Mouse (Mus musculus) embryonic facial prominence, embryonic 10.5 days (tissue): Measurements from ENCODE around the gene Lgals3. TPM values are rescaled to one million over a fixed set of nuclear protein-coding genes. Genes with fewer than 3 reads are reported as not detected.
A peak's percentile ranks its signal among the peaks of the same experiment; 100 is the strongest.
"Not testable (repeated sequence)": the region's sequence is repeated elsewhere in the genome, so short reads cannot be mapped to it uniquely, and the experiment has no call there.

Experiments
- DNase-seq: peaks from one replicate; pipeline ENCODE4 v3.0.0-alpha.2; 2017; ENCODE audit warnings: low spot score
- H3K27ac ChIP-seq: fragments of 300-500 bp; sonication (generic); replicated peaks from 2 replicates; pipeline ENCODE4 v1.5.1; 2016; ENCODE audit warnings: mild to moderate bottlenecking
- H3K27me3 ChIP-seq: fragments of 300-500 bp; sonication (generic); replicated peaks from 2 replicates; pipeline ENCODE4 v1.6.1; 2016; ENCODE audit warnings: low read depth, mild to moderate bottlenecking; ENCODE audit not compliant: poor library complexity, severe bottlenecking
- H3K36me3 ChIP-seq: fragments of 300-500 bp; sonication (generic); replicated peaks from 2 replicates; pipeline ENCODE4 v1.6.1; 2016; ENCODE audit warnings: mild to moderate bottlenecking, moderate library complexity
- H3K4me1 ChIP-seq: fragments of 300-500 bp; sonication (generic); 2 replicates; pipeline ENCODE4 v1.6.1; 2016
- H3K4me3 ChIP-seq: fragments of 300-500 bp; sonication (generic); 2 replicates; pipeline ENCODE4 v1.5.1; 2016; ENCODE audit warnings: mild to moderate bottlenecking, moderate library complexity
- H3K9me3 ChIP-seq: fragments of 300-500 bp; sonication (generic); 2 replicates; pipeline ENCODE4 v1.6.1; 2016; ENCODE audit warnings: mild to moderate bottlenecking
- WGBS: fragments of 180-500 bp; shearing (Covaris S2); methylation state at CpG from one replicate; pipeline ENCODE4 v1.1.7; 2016; 5-methylcytosine and 5-hydroxymethylcytosine counted together
- polyA plus RNA-seq: library from polyadenylated mRNA; unstranded; fragments of >200 nt; fragmentation: Nextera tagmentation; extraction: Ambion mirVana; gene quantifications from 2 replicates; pipeline ENCODE4 v1.2.1, GENCODE M21; 2016

The Lgals3 gene
- 0.51 and 1.1 TPM in 2 replicates for polyA plus RNA-seq

GRCm38 (mm10) chr14:47367461-47367860 is at the start of gene Lgals3:
Gene Lgals3, plus strand, starts transcription at chr14:47367751.
- Histone ChIP-seq H3K27me3 (peaks cover 15% of the 10 kb centered on the region), H3K4me1 (peaks cover 15% of the 10 kb centered on the region), H3K4me3 (no peak within 1 kb of the TSS), H3K9me3 (no peaks in the 10 kb centered on the region), H3K36me3 (no peaks in the 10 kb centered on the region), H3K27ac (no peak within 1 kb of the TSS)
- 44% methylated on average over 9 of the region's 9 CpGs for WGBS
- peak; percentile 69 for DNase-seq

- no peak overlapping the region for H3K4me3 ChIP-seq
- no peaks in the 10 kb centered on the region for H3K9me3 ChIP-seq
- peaks cover 82% of the 10 kb centered on the region for H3K36me3 ChIP-seq
- no peaks in the 10 kb centered on the region for H3K27me3 ChIP-seq
- no peaks in the 10 kb centered on the region for H3K4me1 ChIP-seq
- no peak overlapping the region for H3K27ac ChIP-seq
- DNase-seq: no peak
- 94% methylated on average over 5 of the region's 5 CpGs for WGBS
These were observed 48.2 kb upstream of the Lgals3 start for GRCm38 (mm10) chr14:47319362-47319761.

- H3K36me3 ChIP-seq: peaks cover 76% of the 10 kb centered on the region
- 95% methylated on average over 6 of the region's 8 CpGs for WGBS
These were observed 46.0 kb upstream of the Lgals3 start for GRCm38 (mm10) chr14:47321581-47321980.

GRCm38 (mm10) chr14:47325965-47326761 is 41.4 kb upstream of the Lgals3 start:
- peaks cover 5% of the 10 kb centered on the region for H3K4me1 ChIP-seq
- no peak overlapping the region for H3K4me3 ChIP-seq
- no peaks in the 10 kb centered on the region for H3K27me3 ChIP-seq
- 86% methylated on average over 9 of the region's 9 CpGs for WGBS
- no peak for DNase-seq
- no peak overlapping the region for H3K27ac ChIP-seq
- no peaks in the 10 kb centered on the region for H3K9me3 ChIP-seq
- peaks cover 36% of the 10 kb centered on the region for H3K36me3 ChIP-seq

More at GRCm38 (mm10) chr14:47321581-47321980, 46.0 kb upstream of the Lgals3 start:
- not testable (repeated sequence) for H3K4me1 ChIP-seq, H3K9me3 ChIP-seq, H3K27ac ChIP-seq, H3K27me3 ChIP-seq, DNase-seq, H3K4me3 ChIP-seq

- no peak for DNase-seq
- WGBS: 97% methylated on average over 5 of the region's 5 CpGs
- H3K9me3 ChIP-seq: no peaks in the 10 kb centered on the region
- H3K4me1 ChIP-seq: peaks cover 13% of the 10 kb centered on the region
- peaks cover 31% of the 10 kb centered on the region for H3K36me3 ChIP-seq
- H3K27ac ChIP-seq: no peak overlapping the region
- no peaks in the 10 kb centered on the region for H3K27me3 ChIP-seq
- H3K4me3 ChIP-seq: no peak overlapping the region
These were observed 40.2 kb upstream of the Lgals3 start for GRCm38 (mm10) chr14:47327347-47327746.

GRCm38 (mm10) chr14:47331920-47332319 is 35.6 kb upstream of the Lgals3 start:
- WGBS: 44% methylated on average over 5 of the region's 5 CpGs
- Histone ChIP-seq H3K4me3 (no peak overlapping the region), H3K36me3 (no peaks in the 10 kb centered on the region), H3K9me3 (no peaks in the 10 kb centered on the region), H3K27me3 (no peaks in the 10 kb centered on the region), H3K27ac (peak overlapping the region; percentile 63; the same call in 1 of the 2 replicates), H3K4me1 (peaks cover 13% of the 10 kb centered on the region)
- peak; percentile 60 for DNase-seq

GRCm38 (mm10) chr14:47334819-47335218 is 32.7 kb upstream of the Lgals3 start:
- WGBS: 81% methylated on average over 4 of the region's 4 CpGs

GRCm38 (mm10) chr14:47335300-47335699 is 32.3 kb upstream of the Lgals3 start:
- H3K4me1 ChIP-seq: peaks cover 9% of the 10 kb centered on the region
- DNase-seq: no peak
- no peak overlapping the region for H3K4me3 ChIP-seq
- no peak overlapping the region for H3K27ac ChIP-seq
- H3K9me3 ChIP-seq: no peaks in the 10 kb centered on the region
- H3K36me3 ChIP-seq: no peaks in the 10 kb centered on the region
- WGBS: 69% methylated on average over 3 of the region's 3 CpGs
- no peaks in the 10 kb centered on the region for H3K27me3 ChIP-seq

More at GRCm38 (mm10) chr14:47334819-47335218, 32.7 kb upstream of the Lgals3 start:
- Histone ChIP-seq H3K4me3 (no peak overlapping the region), H3K27ac (no peak overlapping the region), H3K36me3 (no peaks in the 10 kb centered on the region), H3K9me3 (no peaks in the 10 kb centered on the region), H3K4me1 (peaks cover 9% of the 10 kb centered on the region), H3K27me3 (no peaks in the 10 kb centered on the region)
- DNase-seq: peak; percentile 43

- Histone ChIP-seq H3K4me3 (no peak overlapping the region), H3K27ac (no peak overlapping the region)
- WGBS: 86% methylated on average over 10 of the region's 10 CpGs
These were observed 27.2 kb upstream of the Lgals3 start for GRCm38 (mm10) chr14:47340231-47340925.

GRCm38 (mm10) chr14:47341811-47342291 is 25.7 kb upstream of the Lgals3 start:
- Histone ChIP-seq H3K27ac (no peak overlapping the region), H3K27me3 (no peaks in the 10 kb centered on the region), H3K36me3 (no peaks in the 10 kb centered on the region), H3K4me3 (no peak overlapping the region), H3K4me1 (no peaks in the 10 kb centered on the region), H3K9me3 (no peaks in the 10 kb centered on the region)
- whole genome bisulfite sequencing: 59% methylated on average over 4 of the region's 4 CpGs
- no peak for DNase-seq

More at GRCm38 (mm10) chr14:47340231-47340925, 27.2 kb upstream of the Lgals3 start:
- DNase-seq: no peak
- Histone ChIP-seq H3K27me3 (no peaks in the 10 kb centered on the region), H3K9me3 (no peaks in the 10 kb centered on the region), H3K4me1 (no peaks in the 10 kb centered on the region), H3K36me3 (no peaks in the 10 kb centered on the region)

GRCm38 (mm10) chr14:47346715-47347114 is 20.8 kb upstream of the Lgals3 start:
- H3K9me3 ChIP-seq: no peaks in the 10 kb centered on the region
- no peaks in the 10 kb centered on the region for H3K27me3 ChIP-seq
- H3K4me3 ChIP-seq: no peak overlapping the region
- H3K27ac ChIP-seq: no peak overlapping the region
- H3K36me3 ChIP-seq: no peaks in the 10 kb centered on the region
- DNase-seq: no peak
- no peaks in the 10 kb centered on the region for H3K4me1 ChIP-seq
- WGBS: 90% methylated on average over 1 of the region's 1 CpGs

GRCm38 (mm10) chr14:47350974-47351373 is 16.6 kb upstream of the Lgals3 start:
- H3K4me3 ChIP-seq: no peak overlapping the region
- no peaks in the 10 kb centered on the region for H3K36me3 ChIP-seq
- no peak for DNase-seq
- no peak overlapping the region for H3K27ac ChIP-seq
- no peaks in the 10 kb centered on the region for H3K9me3 ChIP-seq
- no peaks in the 10 kb centered on the region for H3K27me3 ChIP-seq
- WGBS: 89% methylated on average over 2 of the region's 2 CpGs
- no peaks in the 10 kb centered on the region for H3K4me1 ChIP-seq
